Mouse (Mus musculus) ovary, postnatal 36 days (tissue): ENCODE results near the gene Ric1.
"Not testable (repeated sequence)": the region's sequence is repeated elsewhere in the genome, so short reads cannot be mapped to it uniquely, and the experiment has no call there.

ENCODE experiments used
- DNase-seq: peaks from one replicate; pipeline ENCODE4 v3.0.0; 2022; ENCODE audit warnings: low spot score, mixed read lengths

Ric1 gene

DNA sequence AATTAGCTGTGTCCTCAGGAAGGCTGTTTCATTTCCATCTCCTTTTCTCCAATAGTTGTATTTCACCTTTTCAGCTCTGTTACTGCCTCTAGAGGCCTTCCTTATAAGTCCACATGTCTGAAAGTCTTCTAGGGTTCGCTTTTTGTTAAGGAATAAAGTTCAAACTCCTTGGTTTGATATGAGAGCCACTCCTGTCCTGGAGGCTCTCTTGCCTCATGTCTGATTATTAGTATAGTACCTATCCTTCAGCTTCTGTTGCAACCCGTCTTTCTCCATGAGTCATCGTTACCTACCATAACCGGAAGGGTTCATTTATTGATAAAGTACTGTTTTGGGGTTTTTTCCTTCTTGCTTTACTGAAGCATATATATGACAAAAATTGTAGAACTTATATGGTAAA, 5.2 kb downstream of the Ric1 start:
- DNase-seq: no peak

DNA sequence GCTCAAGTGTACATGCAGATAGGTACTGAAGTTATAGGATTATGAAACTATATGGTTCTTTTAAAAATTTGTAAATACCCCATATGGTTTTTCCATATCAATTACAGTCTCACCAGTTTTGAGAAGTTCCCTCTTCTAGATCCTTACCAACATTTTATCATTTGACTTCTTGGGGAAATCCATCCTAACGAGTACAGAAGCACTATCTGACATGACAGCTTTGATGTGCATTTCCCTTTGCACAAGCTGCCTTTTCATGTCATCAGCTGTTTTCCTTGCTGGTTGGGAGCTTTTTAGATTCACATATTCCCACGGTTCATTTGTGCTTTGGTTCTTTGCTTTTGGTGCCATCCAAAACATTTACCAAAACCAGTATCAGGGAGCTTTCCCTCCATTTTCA, 6.5 kb downstream of the Ric1 start:
- DNase-seq: no peak

DNA sequence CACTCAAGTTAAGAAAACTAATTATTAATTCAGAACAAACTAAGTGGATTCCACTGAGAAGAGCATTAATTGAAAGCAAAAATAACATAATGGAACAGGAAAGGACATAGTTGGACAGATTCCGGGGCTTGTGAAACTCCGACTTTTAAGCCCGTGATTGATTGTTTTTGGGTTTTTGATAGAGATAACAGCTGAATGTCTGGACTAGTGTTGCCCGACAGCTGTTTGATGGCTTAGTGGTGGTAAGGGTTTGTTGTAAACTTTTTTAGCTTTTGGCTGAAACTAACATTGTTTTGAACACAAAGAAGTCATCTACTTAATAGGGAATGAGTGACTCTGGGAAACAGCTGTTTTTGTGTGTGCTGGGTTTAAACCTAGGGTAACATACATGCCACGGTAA, 11.9 kb downstream of the Ric1 start:
- DNase-seq: no peak

DNA sequence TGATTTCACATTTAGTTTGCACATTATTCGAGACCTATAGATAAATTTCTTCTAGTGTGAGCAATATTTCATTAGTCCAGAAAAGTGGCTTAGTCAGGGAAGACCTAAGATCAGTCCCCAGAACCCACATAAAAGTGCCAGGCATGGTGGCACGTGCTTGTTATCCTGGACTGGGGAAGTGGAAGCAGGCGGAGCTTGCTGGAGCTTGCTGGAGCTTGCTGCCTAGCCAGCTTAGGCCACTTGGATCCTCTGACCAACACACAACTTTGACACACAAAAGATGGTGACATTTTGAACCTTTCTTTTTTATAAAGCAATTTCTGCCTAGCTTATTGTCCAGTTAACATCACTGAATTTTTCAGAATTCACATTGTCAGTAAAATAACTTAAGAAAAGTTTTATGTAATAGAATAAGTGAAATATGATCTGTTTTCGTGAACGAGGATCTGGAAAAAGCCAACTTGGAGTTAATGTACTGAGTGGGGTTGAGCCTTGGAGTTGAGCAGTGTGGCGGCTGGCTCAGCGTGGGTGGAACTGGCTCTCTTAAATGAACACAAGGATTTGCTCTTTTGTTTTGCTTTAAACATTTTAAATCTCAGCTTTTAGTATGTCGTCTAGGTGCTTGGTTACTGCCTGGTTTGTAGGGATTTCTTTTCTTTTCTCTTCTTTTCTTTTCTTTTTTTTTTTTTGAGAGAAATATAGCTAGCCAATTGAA, 20.3 kb downstream of the Ric1 start:
- no peak for DNase-seq

DNA sequence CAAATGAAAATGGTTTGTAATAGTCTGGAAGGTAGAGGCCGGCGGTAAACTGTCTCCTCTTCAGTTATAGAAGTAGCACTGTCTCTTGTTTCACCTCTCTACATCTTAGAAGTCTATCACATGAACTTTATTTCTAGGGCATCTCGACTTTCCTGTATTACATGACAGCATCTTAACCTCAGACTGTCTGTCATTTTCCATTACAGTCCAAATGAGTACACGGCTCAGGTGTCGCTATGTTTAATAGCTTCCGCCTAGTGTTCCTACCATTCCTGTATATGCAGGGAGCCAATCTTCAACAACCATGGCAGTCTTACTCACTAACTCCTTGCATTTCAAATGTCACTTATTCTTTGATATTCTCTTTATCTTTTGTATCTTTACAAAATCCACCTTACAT, 21.9 kb downstream of the Ric1 start:
- DNase-seq: no peak

DNA sequence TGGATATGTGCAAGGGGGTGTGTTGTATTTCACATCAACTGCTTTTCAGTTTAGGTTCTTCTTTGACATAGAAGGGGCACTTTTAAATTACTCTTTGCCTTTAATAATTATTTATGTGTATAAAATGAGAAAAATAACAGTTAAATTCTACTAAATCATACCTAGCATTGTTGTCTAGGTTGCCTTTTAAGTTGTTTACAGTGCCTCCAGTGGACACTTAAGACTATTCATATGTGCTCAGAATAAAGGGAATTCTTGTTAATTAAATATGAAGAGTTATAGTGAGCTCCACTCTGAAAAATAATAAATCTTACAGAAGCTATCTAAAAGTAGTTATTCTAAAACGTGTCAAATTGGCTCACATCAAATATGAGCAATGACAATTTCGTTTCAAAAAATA, 28.5 kb downstream of the Ric1 start:
- no peak for DNase-seq

DNA sequence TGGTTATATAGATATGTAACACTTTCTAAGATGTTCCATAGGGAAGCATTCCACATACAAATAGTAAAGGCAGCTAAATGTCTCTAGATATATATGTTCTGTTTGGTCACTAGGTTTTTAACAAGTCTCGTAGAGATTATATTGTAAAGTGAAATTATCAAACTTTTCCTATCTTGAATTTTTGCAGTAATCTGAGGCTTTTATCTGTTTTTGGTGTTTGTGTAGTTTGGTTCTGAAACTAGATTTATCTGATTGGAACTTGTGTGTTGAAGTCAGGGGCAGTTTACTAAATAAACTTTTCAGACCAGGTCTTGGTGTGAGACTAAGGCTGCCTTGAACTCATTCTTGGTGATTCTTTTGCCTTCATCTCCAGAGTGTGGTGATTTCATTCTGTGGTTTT, 29.0 kb downstream of the Ric1 start:
- no peak for DNase-seq

DNA sequence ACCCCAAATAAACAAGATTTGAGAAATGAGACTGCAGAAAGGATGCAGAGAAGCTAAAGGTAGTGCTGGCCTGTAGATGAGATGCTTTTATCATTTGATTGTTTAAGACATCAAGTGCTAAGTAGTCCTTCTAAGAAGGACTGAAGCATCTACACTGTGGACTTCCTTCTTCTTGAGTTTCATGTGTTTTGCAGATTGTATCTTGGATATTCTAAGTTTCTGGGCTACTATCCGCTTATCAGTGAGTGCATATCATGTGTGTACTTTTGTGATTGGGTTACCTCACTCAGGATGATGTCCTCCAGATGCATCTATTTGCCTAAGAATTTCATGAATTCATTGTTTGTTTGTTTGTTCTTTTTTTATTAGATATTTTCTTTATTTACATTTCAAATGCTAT, 29.9 kb downstream of the Ric1 start:
- DNase-seq: not testable (repeated sequence)

DNA sequence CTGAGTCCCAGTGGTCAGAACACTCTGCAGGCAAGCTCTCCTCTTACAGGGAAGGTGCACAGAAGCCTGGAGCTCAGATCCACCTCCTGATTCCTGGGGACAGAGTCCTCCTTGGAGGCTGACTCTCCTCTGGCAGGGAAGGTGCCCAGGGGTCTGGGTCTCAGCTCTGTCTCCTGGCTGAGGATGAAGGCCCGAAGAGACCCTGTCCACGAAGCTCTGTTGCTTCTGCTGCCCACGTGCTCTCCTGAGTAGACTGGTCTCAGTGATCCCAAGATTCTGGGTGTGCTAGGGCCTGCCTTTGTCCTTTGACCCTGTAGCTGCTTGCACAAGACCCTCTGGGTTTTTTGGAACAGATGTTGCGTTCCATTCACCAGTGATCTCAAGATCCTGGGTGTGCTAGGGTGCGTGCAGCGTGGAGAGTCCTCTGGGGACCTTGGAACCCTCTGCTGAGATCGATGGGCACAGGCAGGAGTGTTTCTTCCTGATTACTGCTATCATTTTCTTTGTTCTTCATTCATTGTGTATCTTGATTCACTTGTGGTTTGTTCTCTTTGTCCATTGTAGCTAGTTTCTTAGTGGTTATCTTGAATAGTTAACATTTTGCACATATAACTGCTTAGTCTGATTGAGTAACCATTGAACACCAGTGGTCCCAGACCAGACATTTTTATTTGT, 35.2 kb downstream of the Ric1 start:
- not testable (repeated sequence) for DNase-seq

DNA sequence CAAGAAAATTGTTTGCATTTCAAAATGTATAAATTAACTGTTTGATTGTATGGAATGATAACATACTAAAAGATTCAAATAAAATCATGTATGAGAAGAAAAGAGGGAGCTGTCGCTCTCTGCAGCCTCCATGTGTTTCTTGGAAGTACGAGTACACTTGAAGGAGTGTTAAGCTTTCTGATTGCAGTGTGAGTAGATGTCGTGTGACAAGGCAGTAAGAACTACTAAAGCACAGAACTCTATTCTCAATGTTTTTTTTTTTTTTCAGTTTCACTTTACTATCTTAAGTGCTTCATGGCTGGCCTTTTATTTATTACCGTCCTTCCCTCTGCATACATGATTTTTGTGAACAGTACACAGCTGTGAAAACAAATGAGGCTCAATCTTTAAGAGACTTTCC, 40.1 kb downstream of the Ric1 start:
- no peak for DNase-seq

DNA sequence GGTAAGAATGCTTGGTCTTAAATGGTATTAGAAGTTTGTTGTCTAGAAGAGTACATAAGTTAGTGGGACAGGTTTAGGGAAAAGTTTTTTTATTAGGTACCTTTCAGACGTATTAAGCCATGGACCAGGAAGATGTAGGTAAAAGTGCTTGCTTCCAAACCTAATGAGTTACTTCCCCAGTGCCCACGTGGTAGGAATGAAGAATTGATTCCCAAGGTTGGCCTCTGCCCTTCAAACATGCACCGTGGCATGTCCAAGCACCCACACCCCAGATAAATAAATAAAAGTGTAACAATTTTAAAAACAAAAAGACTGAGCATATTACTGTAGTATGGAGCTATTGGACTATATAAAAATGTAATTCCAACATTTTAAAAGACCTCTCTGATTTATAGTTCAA, 40.5 kb downstream of the Ric1 start:
- no peak for DNase-seq

DNA sequence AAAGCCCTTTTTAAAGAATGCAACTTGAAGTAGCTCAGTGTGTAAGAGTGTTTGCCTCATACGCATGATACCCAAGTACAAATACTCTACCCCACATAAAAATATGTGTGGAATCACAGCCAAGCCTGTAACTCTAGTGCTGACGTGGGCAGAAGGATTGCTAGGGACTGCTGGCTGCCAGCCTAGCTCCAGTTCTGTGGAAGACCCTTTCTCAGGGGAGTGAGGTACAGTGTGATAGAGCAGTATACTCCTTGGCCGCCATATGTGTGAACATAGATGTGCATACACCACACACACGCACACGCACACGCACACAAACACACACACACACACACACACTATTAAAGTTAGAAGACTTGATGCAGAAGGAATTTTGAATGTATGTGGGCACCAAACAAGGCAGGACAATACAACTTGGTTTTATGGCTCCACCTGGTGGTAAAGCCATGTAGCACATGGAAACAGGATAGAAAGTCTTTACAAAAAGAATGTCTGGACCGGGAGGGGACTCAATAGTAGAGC, 41.2 kb downstream of the Ric1 start:
- no peak for DNase-seq

DNA sequence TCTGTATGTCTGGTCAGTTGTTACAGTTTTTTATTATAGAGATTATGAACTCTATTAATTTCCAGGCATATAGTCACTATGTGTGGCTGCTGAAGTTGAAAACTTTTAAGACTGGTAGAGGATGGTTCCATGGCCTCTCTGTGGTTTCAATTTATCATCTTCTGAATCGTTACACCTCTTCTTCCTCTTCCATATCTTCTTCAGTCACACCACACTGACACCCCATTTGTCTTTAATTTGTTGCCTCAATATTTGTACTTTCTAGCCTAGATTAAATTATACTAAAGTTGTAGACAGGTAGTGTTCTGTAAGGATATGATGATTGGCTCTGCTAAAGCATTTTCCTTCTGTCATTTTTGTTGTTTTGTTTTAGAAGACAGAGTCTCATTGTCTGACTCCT, 44.4 kb downstream of the Ric1 start:
- no peak for DNase-seq

DNA sequence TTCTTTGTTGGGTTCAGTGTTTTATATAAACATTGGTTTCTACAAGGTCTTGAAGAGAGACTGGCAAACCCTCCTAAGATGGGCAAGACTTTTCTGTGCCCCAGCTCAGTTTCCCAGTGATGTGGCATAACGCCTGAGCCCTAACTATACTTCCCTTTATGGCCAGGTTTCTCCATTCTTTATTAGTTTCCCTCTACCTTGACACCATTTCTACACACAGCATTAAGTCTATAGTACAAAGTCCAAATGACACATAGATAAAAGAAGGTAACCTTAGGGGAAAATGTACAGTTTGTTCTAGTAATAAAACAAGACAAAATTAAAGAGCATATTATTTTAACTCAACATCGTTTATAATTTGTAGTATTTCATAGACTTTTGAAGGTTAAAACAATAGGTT, 60.4 kb downstream of the Ric1 start:
- no peak for DNase-seq

DNA sequence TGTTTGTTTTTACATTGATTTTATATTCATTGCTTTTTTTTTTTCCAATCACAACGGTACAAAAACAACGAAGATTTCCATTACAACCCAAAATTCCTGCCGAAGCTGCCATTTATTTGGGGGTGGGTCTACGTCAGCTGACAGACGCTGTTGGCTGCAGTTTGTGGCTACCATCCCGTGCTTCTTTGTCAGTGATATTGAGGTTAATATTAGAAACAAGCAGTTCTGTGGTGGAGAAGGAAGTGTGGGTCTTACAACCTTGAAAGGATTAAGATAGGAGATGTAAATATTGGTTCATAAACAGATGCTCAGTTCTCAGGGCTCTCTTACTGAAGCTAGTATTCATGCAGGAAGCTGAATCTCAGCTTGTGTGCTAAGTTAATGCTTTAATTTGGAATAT, 61.7 kb downstream of the Ric1 start:
- no peak for DNase-seq

DNA sequence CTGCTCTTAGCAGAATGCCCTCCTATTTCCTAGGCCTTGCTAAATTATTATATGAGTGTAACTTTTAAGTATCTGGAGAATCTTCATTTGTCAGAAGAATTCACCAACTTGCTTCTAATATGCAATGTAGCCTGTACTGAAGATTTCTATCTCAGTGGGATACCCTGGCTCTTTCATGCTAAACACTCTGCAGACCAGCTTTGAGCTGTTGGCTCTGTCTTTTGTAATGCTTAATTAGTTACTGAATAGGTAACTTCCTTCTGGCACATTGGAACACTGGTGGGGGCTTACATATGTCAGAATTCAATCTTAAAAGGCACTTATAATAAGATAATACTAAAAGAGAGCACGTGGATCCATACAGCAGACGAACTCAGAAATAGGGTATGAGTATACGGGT, 71.7 kb downstream of the Ric1 start:
- not testable (repeated sequence) for DNase-seq

DNA sequence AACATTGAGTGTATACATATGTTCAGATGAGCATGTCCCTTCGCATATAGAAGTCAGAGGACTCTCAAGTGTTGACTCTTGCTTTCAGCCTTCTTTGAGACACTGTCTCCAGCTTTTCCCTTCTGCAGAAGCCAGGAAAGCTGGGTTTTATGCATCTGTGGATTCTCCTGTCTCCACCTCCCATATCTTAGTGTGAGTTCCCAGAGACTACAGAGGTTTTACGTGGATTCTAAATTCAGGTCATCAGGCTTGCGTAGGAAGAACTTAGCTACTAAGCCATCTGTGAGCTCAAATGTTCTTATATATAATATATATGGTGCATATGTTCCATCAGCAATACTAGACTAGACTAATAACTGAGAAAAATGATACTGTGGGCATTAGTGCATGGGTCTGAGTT, 74.2 kb downstream of the Ric1 start:
- no peak for DNase-seq

DNA sequence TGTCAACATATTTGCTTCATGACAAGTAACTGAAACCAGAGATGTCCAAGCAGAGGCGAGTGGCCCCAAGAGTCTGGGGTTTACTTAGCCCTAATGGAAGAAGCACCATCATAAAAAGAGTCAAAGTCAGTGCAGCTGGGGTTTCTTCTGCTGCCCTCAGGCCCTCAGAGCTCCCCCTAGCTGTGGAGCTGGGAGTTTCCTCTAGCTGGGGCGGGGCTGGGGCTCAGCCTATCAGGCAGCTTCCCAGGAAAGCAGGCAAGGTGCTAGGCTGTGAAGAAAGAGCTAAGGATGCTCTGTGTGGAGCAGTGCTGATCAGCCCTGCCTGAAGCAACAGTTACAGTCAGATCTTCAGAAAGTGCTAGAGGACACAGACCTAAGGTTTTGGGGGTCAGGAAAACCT, 74.9 kb downstream of the Ric1 start:
- no peak for DNase-seq

DNA sequence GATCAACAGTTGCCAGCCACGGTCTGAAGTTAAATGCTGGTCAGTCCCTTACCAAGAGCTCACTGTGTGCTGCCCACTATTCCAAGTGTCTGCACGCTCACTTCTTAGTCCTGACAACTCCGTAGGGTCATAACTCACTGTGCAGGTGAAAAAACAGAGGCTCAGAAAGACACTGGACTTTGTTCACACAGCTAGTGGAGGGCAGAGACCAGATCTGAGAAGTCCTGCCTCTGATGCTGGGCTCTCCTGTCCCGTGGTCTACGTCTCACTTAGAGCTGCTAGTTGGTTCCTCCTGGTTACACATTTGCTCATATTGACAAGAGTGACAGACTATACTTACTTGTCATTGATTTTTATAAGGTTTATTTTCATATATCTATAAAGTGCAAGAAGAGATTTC, 76.9 kb downstream of the Ric1 start:
- no peak for DNase-seq

DNA sequence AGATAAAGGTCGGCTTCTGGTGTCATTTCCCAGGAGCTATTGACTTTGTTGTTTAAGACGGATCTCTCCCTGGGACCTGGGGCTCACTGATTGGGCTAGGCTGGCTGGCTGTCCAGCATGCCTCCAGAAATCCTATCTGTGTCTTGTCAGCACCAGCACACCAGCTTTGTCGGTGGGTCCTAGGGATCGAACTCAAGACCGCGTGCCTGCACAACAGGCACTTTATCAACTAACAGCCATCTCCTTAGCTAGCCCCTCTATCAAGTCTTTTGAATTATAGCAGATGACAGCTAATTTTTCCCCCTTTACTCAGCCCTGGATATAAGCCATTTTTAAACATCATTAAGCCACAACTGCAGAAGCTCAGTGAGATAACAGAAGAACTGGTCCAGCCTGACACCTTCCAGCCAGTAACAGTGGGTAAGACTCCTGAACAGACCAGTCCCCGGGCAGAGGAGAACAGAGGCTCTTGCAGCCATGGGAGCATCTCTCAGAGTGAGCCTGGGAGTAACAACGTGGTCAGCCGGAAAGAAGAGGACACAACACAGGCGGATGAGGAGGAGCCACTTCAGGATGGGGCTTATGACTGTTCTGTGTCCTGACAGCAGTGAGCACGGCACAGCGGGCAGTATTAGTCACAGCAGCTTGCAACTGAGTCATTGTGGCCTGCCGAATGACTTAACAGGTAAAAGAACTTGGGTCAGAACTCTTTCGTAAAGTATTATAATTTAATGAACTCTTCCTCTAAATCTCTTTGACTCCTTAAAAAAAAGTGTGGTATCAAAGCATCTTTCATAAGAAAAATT, 81.7 kb downstream of the Ric1 start:
- DNase-seq: no peak

DNA sequence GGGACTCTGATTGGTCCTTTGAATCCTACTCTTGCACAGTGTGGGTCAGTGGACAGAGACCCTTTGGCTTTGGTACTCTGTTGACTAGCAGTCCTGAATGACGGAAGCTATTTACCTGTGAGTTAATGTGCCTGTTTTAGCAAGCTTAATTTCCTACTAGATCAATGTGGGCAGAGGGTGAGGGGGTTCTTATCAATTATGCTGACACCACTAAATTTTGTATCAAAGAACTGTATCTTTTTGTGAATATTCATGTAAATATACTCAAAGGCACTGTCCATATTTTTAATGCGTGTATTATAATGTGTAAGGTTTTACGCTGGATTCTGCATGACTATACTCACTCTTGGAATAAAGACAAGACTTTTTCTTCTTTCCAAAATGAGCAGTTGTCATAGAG, 82.6 kb downstream of the Ric1 start:
- no peak for DNase-seq

DNA sequence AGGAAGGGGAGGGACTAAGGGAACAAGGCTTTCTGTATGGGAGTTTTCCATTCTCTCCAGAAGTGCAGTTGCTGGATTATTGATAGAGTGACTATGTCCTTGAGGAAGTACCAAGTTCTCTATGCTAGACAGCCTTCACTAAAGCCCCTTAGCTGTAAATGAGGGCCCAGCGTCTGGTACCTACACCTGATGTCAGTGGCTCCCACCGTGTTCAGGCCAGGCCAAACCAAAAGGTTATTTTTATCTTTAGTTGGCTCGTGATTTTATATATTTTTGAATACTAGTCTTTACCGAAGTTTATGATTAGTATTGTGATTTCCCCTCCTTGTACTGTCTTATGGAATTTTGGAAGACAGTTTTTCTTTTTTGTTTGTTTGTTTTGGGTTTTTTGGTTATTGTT, 85.4 kb downstream of the Ric1 start:
- DNase-seq: no peak

DNA sequence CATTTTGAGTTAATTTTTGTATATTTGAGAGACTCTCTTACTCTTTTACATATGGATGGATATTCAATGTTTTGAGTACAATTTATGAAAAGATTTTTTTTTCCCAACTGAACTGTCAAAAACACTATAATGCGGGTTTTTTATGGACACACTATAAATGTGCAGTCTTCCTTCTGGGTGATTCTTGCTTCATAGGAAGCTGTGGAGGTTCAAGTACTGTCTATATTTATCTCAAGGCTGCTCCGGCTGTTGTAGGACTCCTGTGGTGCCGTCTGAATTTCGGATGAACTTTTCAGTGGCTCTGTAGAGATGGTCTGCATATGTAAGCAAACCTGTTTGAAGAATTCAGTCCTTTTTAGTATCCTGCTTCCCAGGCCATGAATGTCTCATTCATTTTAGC, 86.1 kb downstream of the Ric1 start:
- DNase-seq: no peak
